Mouse (Mus musculus): ENCODE data around the gene Mettl13. TPM values are rescaled to one million over a fixed set of nuclear protein-coding genes. Genes with fewer than 3 reads are reported as not detected.

Mettl13 gene
- polyA plus RNA-seq, 1 experiment from 2014 or later: 3.0 TPM

GRCm38 (mm10) chr1:162552956-162553355 lies 4.6 kb upstream of the Mettl13 start:
- no peak overlapping the region for H3K4me3 ChIP-seq (ENCODE audit: inconsistent target)
- no peaks in the 10 kb centered on the region for H3K79me2 ChIP-seq (ENCODE audit: inconsistent target)
- 88% methylated on average over 9 of the region's 9 CpGs for WGBS (ENCODE audit: missing documents)
- no peaks in the 10 kb centered on the region for H3K36me3 ChIP-seq (ENCODE audit: inconsistent target)
- no peak overlapping the region for H3K27ac ChIP-seq

GRCm38 (mm10) chr1:162549615-162550283 lies 1.4 kb upstream of the Mettl13 start:
- 73% methylated on average over 5 of the region's 5 CpGs for WGBS (ENCODE audit: missing documents)
- Histone ChIP-seq H3K4me3 (ENCODE audit: inconsistent target) (no peak overlapping the region), H3K36me3 (ENCODE audit: inconsistent target) (peaks cover under 1% of the 10 kb centered on the region; the same call in 1 of the 2 replicates), H3K79me2 (ENCODE audit: inconsistent target) (no peaks in the 10 kb centered on the region), H3K27ac (no peak overlapping the region)

- WGBS (ENCODE audit: missing documents): 42% methylated on average over 10 of the region's 10 CpGs
- H3K79me2 ChIP-seq (ENCODE audit: inconsistent target): no peaks in the 10 kb centered on the region
- H3K4me3 ChIP-seq (ENCODE audit: inconsistent target): peak overlapping the region; percentile 75
- H3K36me3 ChIP-seq (ENCODE audit: inconsistent target): peaks cover 7% of the 10 kb centered on the region; the same call in 1 of the 2 replicates
- H3K27ac ChIP-seq: no peak overlapping the region
Measured at GRCm38 (mm10) chr1:162548917-162549613, 714 bp upstream of the Mettl13 start.

GRCm38 (mm10) chr1:162547607-162548006 lies 744 bp downstream of the Mettl13 start:
- no peaks in the 10 kb centered on the region for H3K79me2 ChIP-seq (ENCODE audit: inconsistent target)

GRCm38 (mm10) chr1:162543231-162543630 lies 5.1 kb downstream of the Mettl13 start:
- Histone ChIP-seq H3K79me2 (ENCODE audit: inconsistent target) (no peaks in the 10 kb centered on the region), H3K27ac (no peak overlapping the region), H3K4me3 (ENCODE audit: inconsistent target) (no peak overlapping the region), H3K36me3 (ENCODE audit: inconsistent target) (peaks cover 40% of the 10 kb centered on the region)
- 89% methylated on average over 1 of the region's 1 CpGs for WGBS (ENCODE audit: missing documents)

More at GRCm38 (mm10) chr1:162547607-162548006, 744 bp downstream of the Mettl13 start:
- H3K4me3 ChIP-seq (ENCODE audit: inconsistent target): peak overlapping the region; percentile 75
- peaks cover 12% of the 10 kb centered on the region; the same call in 1 of the 2 replicates for H3K36me3 ChIP-seq (ENCODE audit: inconsistent target)
- whole genome bisulfite sequencing (ENCODE audit: missing documents): 2% methylated on average over 10 of the region's 10 CpGs
- peak overlapping the region; percentile 45; the same call in 1 of the 2 replicates for H3K27ac ChIP-seq

DNA sequence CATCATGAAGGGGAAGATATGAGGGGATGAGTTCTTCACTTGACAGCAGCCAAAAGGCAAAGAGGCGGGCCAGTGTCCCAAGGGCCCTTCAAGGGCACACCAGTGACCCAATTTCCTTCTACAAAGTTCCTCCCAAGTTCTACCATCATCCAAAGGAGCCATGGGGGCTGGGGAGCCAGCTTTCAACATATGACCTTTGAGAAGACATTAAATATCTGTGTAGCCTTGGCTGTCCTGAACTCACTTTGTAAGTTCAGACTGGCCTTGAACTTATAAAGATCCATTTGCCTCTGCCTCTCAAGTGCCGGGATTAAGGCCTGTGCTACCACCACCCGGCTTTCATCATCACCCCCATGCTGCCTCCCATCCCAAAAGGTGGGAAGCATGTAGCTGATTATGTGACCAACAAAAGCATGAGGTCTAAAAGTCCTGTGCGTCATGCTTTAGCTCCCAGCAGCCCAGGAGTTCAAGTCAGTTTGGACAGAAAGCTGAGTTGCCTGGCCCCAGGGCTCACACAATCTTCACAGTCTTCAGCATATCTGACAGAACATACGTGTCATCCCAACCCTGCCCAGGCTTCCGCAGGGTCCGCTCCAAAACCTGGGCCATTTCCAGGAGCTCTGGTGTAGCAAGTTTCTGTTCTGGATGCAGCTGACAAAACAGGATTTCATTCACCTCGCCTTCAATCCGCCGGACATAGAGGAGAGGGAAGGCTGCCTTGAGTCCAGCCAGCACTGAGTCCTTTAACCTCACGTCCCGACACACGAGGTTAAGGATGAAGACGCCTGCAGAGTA lies 14.4 kb downstream of the Mettl13 start:
- no peaks in the 10 kb centered on the region for H3K79me2 ChIP-seq (ENCODE audit: inconsistent target)
- peaks cover 53% of the 10 kb centered on the region for H3K36me3 ChIP-seq (ENCODE audit: inconsistent target)
- H3K4me3 ChIP-seq (ENCODE audit: inconsistent target): no peak overlapping the region
- WGBS (ENCODE audit: missing documents): 95% methylated on average over 14 of the region's 14 CpGs
- H3K27ac ChIP-seq: no peak overlapping the region

DNA sequence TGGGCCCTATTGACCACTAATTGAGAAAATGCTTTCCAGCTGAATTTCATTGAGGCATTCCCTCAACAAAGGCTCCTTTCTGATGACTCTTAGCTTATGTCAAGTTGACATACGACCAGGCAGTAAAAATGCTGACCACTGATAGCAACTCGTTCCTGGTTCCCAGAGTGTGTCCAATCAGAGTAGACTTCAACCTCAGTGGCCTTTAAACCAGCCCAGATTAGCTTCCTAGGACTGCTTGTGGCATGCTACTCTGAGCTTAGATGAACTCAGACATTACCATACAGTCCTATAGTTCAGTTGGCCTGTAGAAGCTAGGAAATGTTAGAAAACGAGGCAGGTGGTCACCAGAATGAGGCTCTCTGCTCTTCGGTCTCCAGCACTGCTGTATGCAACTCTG lies 16.0 kb downstream of the Mettl13 start:
- H3K27ac ChIP-seq: no peak overlapping the region
- H3K79me2 ChIP-seq (ENCODE audit: inconsistent target): no peaks in the 10 kb centered on the region
- peaks cover 43% of the 10 kb centered on the region for H3K36me3 ChIP-seq (ENCODE audit: inconsistent target)
- WGBS (ENCODE audit: missing documents): 90% methylated on average over 4 of the region's 4 CpGs
- no peak overlapping the region for H3K4me3 ChIP-seq (ENCODE audit: inconsistent target)

GRCm38 (mm10) chr1:162531584-162531983 lies 16.8 kb downstream of the Mettl13 start:
- no peaks in the 10 kb centered on the region for H3K79me2 ChIP-seq (ENCODE audit: inconsistent target)
- no peak overlapping the region for H3K27ac ChIP-seq
- H3K36me3 ChIP-seq (ENCODE audit: inconsistent target): peaks cover 35% of the 10 kb centered on the region
- WGBS (ENCODE audit: missing documents): 83% methylated on average over 4 of the region's 4 CpGs
- H3K4me3 ChIP-seq (ENCODE audit: inconsistent target): no peak overlapping the region

GRCm38 (mm10) chr1:162530666-162531065 lies 17.7 kb downstream of the Mettl13 start:
- Histone ChIP-seq H3K4me3 (ENCODE audit: inconsistent target) (no peak overlapping the region), H3K79me2 (ENCODE audit: inconsistent target) (no peaks in the 10 kb centered on the region), H3K36me3 (ENCODE audit: inconsistent target) (peaks cover 26% of the 10 kb centered on the region), H3K27ac (no peak overlapping the region)
- WGBS (ENCODE audit: missing documents): 100% methylated on average over 1 of the region's 1 CpGs

DNA sequence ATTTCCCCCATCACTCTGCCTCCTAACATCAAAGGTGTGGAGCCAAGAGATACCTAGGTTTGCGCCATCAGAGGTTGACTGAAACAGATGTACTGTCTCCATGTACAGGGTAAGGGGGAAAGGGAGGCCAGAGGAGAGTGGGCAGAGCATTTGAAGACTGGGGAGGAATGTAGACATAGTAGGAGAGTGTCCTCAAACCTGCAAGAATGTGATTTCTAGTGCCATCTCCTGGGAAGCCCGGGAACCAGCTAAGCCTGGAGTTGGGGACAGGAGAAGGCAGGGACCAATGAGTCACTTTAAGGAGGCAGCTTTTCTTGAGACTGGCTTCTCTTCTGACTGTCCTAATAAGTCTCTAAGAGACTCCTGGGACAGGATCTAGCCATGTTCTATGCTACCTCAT lies 18.7 kb downstream of the Mettl13 start:
- H3K27ac ChIP-seq: no peak overlapping the region
- H3K4me3 ChIP-seq (ENCODE audit: inconsistent target): no peak overlapping the region
- 71% methylated on average over 2 of the region's 2 CpGs for WGBS (ENCODE audit: missing documents)
- no peaks in the 10 kb centered on the region for H3K79me2 ChIP-seq (ENCODE audit: inconsistent target)
- H3K36me3 ChIP-seq (ENCODE audit: inconsistent target): peaks cover 16% of the 10 kb centered on the region

GRCm38 (mm10) chr1:162515116-162515515 lies 33.2 kb downstream of the Mettl13 start:
- 77% methylated on average over 1 of the region's 1 CpGs for WGBS (ENCODE audit: missing documents)
- no peaks in the 10 kb centered on the region for H3K79me2 ChIP-seq (ENCODE audit: inconsistent target)

GRCm38 (mm10) chr1:162510013-162510356 lies 38.4 kb downstream of the Mettl13 start:
- peak overlapping the region; percentile 41 for H3K27ac ChIP-seq
- H3K4me3 ChIP-seq (ENCODE audit: inconsistent target): no peak overlapping the region
- whole genome bisulfite sequencing (ENCODE audit: missing documents): 50% methylated on average over 2 of the region's 2 CpGs
- H3K79me2 ChIP-seq (ENCODE audit: inconsistent target): no peaks in the 10 kb centered on the region
- no peaks in the 10 kb centered on the region for H3K36me3 ChIP-seq (ENCODE audit: inconsistent target)

More at GRCm38 (mm10) chr1:162515116-162515515, 33.2 kb downstream of the Mettl13 start:
- no peaks in the 10 kb centered on the region for H3K36me3 ChIP-seq (ENCODE audit: inconsistent target)
- H3K4me3 ChIP-seq (ENCODE audit: inconsistent target): no peak overlapping the region
- no peak overlapping the region for H3K27ac ChIP-seq

DNA sequence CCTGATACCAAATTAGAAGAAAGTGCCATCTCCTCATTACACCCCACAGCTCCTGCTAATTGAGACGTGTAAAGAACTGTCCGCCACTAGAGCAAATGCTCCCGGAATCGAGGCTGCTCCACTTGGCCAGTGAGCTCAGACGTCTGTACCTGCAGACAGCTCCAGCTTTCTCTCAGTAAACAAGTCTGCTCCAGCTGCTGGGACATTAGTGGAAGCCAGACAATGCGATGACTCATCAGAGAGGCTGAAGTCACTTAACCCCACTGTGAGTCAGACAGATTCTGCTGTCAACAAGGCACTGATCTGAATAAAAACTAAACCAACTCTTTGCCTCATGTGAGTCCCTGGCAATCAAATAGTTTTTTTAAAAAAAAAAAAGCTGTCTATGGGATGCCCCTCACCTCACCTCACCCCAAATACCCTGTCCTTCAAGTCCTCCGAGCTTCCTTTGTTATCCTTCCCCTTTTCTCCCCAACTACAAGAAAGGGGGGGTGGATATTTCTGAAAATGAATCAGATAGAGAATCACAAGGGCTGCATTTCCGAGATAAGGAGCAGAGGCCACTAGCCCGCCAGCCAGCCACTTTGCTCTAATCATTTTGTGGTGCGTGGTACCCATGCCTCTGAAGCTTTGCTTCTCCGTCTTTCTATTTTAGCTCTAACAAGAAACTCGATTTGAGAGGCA lies 38.9 kb downstream of the Mettl13 start:
- no peaks in the 10 kb centered on the region for H3K79me2 ChIP-seq (ENCODE audit: inconsistent target)
- H3K36me3 ChIP-seq (ENCODE audit: inconsistent target): no peaks in the 10 kb centered on the region
- peak overlapping the region; percentile 41 for H3K27ac ChIP-seq
- WGBS (ENCODE audit: missing documents): 18% methylated on average over 11 of the region's 12 CpGs
- H3K4me3 ChIP-seq (ENCODE audit: inconsistent target): no peak overlapping the region; the same call in 1 of the 2 replicates
